Mouse (Mus musculus) forebrain, embryonic 11.5 days (tissue): Measurements from ENCODE around the gene Neb. TPM values are rescaled to one million over a fixed set of nuclear protein-coding genes. Genes with fewer than 3 reads are reported as not detected.
A peak's percentile ranks its signal among the peaks of the same experiment; 100 is the strongest.

ENCODE experiments used
- ATAC-seq: fragments of 200-750 bp; cut with Nextera tagmentation; replicated peaks from 2 replicates; pipeline ENCODE4 v1.8.0; 2017; ENCODE audit warnings: moderate TSS enrichment; ENCODE audit not compliant: low FRiP score
- DNase-seq: peaks from one replicate; pipeline ENCODE4 v3.0.0-alpha.2; 2017; ENCODE audit warnings: low spot score
- H3K27ac ChIP-seq: fragments of 300-500 bp; sonication (generic); 2 replicates; pipeline ENCODE4 v1.5.1; 2014; ENCODE audit warnings: low read depth, low read length
- H3K27me3 ChIP-seq: fragments of 300-500 bp; sonication (generic); 2 replicates; pipeline ENCODE4 v1.6.1; 2014; ENCODE audit warnings: mild to moderate bottlenecking, low read length, mixed read lengths; ENCODE audit not compliant: control insufficient read depth, insufficient read depth
- H3K36me3 ChIP-seq: fragments of 300-500 bp; sonication (generic); 2 replicates; pipeline ENCODE4 v1.6.1; 2014; ENCODE audit warnings: mild to moderate bottlenecking, low read length, moderate library complexity, mixed read lengths; ENCODE audit not compliant: control insufficient read depth, insufficient read depth
- H3K4me1 ChIP-seq: fragments of 300-500 bp; sonication (generic); replicated peaks from 2 replicates; pipeline ENCODE4 v1.6.1; 2014; ENCODE audit warnings: low read length, mixed read lengths; ENCODE audit not compliant: control insufficient read depth, insufficient read depth
- H3K4me2 ChIP-seq: fragments of 300-500 bp; sonication (generic); 2 replicates; pipeline ENCODE4 v1.6.1; 2014; ENCODE audit warnings: low read depth, mild to moderate bottlenecking, low read length, moderate library complexity, mixed read lengths; ENCODE audit not compliant: severe bottlenecking
- H3K4me3 ChIP-seq: fragments of 300-500 bp; sonication (generic); 2 replicates; pipeline ENCODE4 v1.5.1; 2014; ENCODE audit warnings: low read depth, low read length
- H3K9ac ChIP-seq: fragments of 300-500 bp; sonication (generic); 2 replicates; pipeline ENCODE4 v1.6.1; 2014; ENCODE audit warnings: low read length
- H3K9me3 ChIP-seq: fragments of 300-500 bp; sonication (generic); 2 replicates; pipeline ENCODE4 v1.6.1; 2016; ENCODE audit warnings: low read length, mixed read lengths; ENCODE audit not compliant: control insufficient read depth
- whole genome bisulfite sequencing: fragments of 180-500 bp; shearing (Covaris S2); extraction: QIAGEN DNeasy Blood & Tissue Kit; methylation state at CpG from one replicate; pipeline ENCODE4 v1.1.7; 2014; 5-methylcytosine and 5-hydroxymethylcytosine counted together
- polyA plus RNA-seq: library from polyadenylated mRNA; unstranded; fragments of >200 nt; fragmentation: Nextera tagmentation; extraction: Ambion mirVana; gene quantifications from 2 replicates; pipeline ENCODE4 v1.2.1, GENCODE M21; 2014

The Neb gene
- polyA plus RNA-seq, 1 experiment from 2014 or later: 0.39 TPM

DNA sequence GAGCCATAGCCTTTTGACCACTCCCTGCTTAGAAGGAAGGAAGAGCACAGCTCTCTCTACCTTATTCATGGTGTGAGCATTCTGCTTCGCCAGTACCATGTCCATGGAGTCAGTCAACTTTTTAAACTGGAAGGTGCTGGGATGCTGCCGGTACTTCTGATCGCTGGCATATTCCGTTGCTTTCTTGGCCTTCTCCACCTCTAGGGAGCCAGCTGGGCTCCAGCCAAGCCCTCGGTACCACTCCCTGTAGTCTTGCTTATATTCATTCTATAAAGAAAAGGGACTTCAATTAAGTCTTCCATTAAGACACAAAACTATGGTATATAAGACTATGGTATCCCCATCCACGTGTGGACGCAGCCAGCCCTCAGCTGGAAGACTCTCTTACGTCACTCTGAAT lies 107.4 kb downstream of the Neb start:
- no peaks in the 10 kb centered on the region for H3K4me1 ChIP-seq
- no peaks in the 10 kb centered on the region for H3K27me3 ChIP-seq
- no peak for ATAC-seq
- H3K27ac ChIP-seq: no peak overlapping the region
- H3K4me2 ChIP-seq: no peak overlapping the region
- 94% methylated on average over 8 of the region's 8 CpGs for WGBS
- DNase-seq: no peak
- no peaks in the 10 kb centered on the region for H3K36me3 ChIP-seq
- no peaks in the 10 kb centered on the region for H3K9me3 ChIP-seq
- H3K4me3 ChIP-seq: no peak overlapping the region
- H3K9ac ChIP-seq: no peak overlapping the region

DNA sequence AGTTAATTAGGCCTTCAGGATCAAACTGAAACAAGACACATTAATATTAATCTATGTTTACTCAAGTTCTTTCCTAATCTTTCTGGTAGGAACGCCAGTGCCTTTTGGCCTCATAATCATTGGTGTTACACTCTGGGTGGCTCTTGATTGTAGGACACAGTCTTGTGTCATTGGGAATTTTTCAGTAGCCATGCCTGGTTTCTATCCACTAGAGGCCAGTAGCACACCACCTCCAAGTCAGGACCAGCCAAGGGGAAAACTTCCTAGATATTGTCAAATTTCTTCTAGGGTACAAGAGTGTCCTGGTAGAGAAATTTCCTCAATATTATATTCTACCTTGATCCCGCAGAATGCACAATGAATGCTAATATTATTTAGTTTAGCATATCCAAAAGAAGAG lies 116.1 kb downstream of the Neb start:
- WGBS: 53% methylated on average over 2 of the region's 2 CpGs
- H3K27me3 ChIP-seq: no peaks in the 10 kb centered on the region
- H3K4me3 ChIP-seq: no peak overlapping the region
- DNase-seq (no peak), ATAC-seq (no peak)
- no peak overlapping the region for H3K27ac ChIP-seq
- H3K4me1 ChIP-seq: no peaks in the 10 kb centered on the region
- no peak overlapping the region for H3K4me2 ChIP-seq
- no peaks in the 10 kb centered on the region for H3K9me3 ChIP-seq
- no peaks in the 10 kb centered on the region for H3K36me3 ChIP-seq
- H3K9ac ChIP-seq: no peak overlapping the region

DNA sequence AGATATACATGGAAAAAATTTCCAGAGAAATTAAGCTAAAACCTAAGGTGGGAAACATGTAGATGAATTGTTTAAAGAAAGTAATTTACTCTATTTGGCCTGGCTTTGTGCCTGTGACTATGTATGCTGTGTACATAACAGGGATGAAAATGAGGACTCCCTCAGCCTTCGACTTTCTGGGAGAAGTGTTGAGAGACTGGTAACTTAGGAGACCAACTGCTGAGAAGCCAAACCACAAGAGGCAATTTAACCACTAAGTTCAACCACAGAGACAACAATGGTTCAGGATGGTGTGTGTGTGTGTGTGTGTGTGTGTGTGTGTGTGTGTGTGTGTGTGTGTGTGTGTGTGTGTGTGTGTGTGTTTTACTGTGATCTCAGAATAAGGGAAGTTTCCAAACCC lies 126.2 kb downstream of the Neb start:
- H3K36me3 ChIP-seq: no peaks in the 10 kb centered on the region
- no peak for ATAC-seq
- DNase-seq: no peak
- no peak overlapping the region for H3K4me3 ChIP-seq
- H3K27ac ChIP-seq: no peak overlapping the region
- no peak overlapping the region for H3K9ac ChIP-seq
- no peaks in the 10 kb centered on the region for H3K4me1 ChIP-seq
- 88% methylated on average over 1 of the region's 1 CpGs for WGBS
- no peaks in the 10 kb centered on the region for H3K27me3 ChIP-seq
- no peaks in the 10 kb centered on the region for H3K9me3 ChIP-seq
- no peak overlapping the region for H3K4me2 ChIP-seq

DNA sequence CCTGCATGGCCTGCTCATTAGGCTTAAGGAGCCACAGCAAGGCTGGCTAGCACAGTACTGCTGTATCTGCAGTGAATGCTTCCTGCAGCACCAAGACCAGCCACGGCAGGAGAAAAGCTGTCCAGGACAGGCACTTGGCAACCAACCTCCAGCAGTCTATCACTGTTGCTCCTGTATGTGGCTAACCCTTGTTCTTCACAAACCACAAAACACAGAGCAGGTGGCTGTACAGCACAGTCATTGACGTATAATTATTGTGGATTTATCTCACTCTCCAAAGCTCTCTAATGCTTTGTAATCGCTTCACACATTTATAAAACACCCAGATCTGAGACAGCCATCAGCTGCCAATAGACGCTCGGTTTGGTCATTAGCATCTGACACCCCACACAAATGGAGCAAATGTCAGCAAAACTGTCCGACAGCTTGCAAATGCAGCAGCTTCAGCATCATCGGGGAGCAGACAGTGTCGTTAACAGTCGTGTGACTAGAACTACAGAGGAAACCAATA lies 129.9 kb downstream of the Neb start:
- WGBS: 71% methylated on average over 9 of the region's 9 CpGs
- Histone ChIP-seq H3K4me2 (no peak overlapping the region), H3K9ac (no peak overlapping the region), H3K9me3 (no peaks in the 10 kb centered on the region), H3K4me3 (no peak overlapping the region), H3K4me1 (no peaks in the 10 kb centered on the region), H3K27me3 (no peaks in the 10 kb centered on the region), H3K27ac (no peak overlapping the region), H3K36me3 (no peaks in the 10 kb centered on the region)
- ATAC-seq: peak; percentile 56
- no peak for DNase-seq

DNA sequence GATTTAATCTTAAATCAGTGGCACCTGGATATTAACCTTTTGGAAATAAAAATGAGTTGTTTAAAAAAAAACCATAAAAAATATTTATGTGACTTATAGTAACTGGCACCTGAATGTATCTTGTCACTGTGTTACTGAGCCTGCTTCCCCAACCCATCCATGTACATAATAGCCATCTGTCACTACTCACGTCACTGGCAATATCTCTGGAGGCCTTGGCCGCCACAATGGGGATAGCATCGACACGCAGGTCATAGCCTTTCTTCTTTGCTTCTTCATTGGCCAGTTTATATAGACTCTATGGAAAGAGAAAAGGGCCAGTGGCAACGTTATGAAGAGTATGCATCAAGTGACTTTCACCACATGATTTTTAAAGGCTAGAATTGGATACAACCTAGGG lies 133.2 kb downstream of the Neb start:
- no peak overlapping the region for H3K27ac ChIP-seq
- no peaks in the 10 kb centered on the region for H3K9me3 ChIP-seq
- H3K9ac ChIP-seq: no peak overlapping the region
- 86% methylated on average over 5 of the region's 5 CpGs for WGBS
- H3K4me1 ChIP-seq: no peaks in the 10 kb centered on the region
- DNase-seq: no peak
- ATAC-seq: no peak
- H3K4me2 ChIP-seq: no peak overlapping the region
- no peaks in the 10 kb centered on the region for H3K27me3 ChIP-seq
- H3K4me3 ChIP-seq: no peak overlapping the region
- no peaks in the 10 kb centered on the region for H3K36me3 ChIP-seq

DNA sequence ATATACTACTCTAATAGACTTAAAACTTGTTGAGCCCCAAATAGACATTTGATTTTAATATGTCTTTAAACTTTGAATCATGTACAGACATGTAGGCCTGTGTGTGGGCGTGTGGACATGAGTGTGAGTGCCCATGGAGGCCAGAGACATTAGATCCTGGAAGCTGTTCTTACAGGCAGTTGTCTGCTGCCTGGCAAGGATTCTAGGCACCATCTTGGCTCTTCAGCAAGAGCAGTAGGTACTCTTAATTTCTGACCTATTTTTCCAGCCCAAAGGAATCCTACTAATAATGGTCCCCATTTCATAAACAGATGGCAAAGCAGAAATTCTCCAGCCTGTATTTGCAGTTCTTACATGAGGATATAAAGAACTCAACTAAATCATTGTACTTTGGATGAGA lies 135.6 kb downstream of the Neb start:
- H3K9me3 ChIP-seq: no peaks in the 10 kb centered on the region
- no peak overlapping the region for H3K4me3 ChIP-seq
- no peaks in the 10 kb centered on the region for H3K4me1 ChIP-seq
- 80% methylated on average over 1 of the region's 1 CpGs for WGBS
- no peak overlapping the region for H3K9ac ChIP-seq
- no peak for DNase-seq
- no peak overlapping the region for H3K4me2 ChIP-seq
- ATAC-seq: no peak
- H3K27ac ChIP-seq: no peak overlapping the region
- H3K27me3 ChIP-seq: no peaks in the 10 kb centered on the region
- H3K36me3 ChIP-seq: no peaks in the 10 kb centered on the region

DNA sequence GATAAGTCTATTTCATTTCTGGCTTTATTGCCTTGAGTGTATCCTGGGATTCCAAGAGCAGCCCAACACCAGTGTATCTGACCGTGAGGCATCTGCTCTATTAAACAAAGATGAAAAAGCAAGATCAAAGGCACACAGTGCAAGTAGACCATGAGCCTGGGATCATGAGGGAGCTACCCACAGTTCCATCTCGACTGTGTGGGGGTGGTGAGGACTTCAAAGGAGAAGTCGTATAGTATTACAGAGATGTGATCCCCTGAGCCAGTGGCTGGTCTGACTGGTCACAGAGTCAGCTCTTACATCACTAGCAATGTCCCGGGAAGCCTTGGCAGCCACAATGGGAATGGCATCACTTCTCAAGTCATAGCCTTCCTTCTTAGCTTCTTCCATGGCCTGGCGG lies 140.4 kb downstream of the Neb start:
- no peaks in the 10 kb centered on the region for H3K36me3 ChIP-seq
- H3K9me3 ChIP-seq: no peaks in the 10 kb centered on the region
- DNase-seq: no peak
- 66% methylated on average over 5 of the region's 5 CpGs for WGBS
- no peak overlapping the region for H3K9ac ChIP-seq
- no peak overlapping the region for H3K4me3 ChIP-seq
- no peak overlapping the region for H3K4me2 ChIP-seq
- no peak overlapping the region for H3K27ac ChIP-seq
- H3K27me3 ChIP-seq: no peaks in the 10 kb centered on the region
- no peaks in the 10 kb centered on the region for H3K4me1 ChIP-seq
- ATAC-seq: no peak

DNA sequence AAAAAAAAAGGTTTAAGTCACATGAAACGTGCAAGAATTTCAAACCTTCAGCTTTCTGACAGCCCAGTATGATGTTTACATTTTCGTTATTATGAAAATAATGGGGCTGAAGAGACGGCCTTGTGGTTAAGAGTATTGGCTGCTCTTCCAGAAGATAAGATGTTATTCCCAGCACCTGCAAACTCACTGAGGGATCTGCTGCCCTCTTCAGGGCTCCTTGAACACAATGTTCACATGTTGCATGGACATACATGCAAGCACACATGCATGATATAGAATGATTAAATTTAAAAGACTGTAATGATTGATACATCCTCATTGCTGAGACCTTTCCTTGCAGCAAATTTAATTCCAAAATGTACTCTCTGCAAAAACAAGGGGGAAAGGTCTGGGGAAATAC lies 150.7 kb downstream of the Neb start:
- H3K9ac ChIP-seq: no peak overlapping the region
- no peak overlapping the region for H3K4me3 ChIP-seq
- 72% methylated on average over 3 of the region's 3 CpGs for WGBS
- H3K9me3 ChIP-seq: no peaks in the 10 kb centered on the region
- H3K27ac ChIP-seq: no peak overlapping the region
- ATAC-seq (no peak), DNase-seq (no peak)
- H3K4me2 ChIP-seq: no peak overlapping the region
- no peaks in the 10 kb centered on the region for H3K4me1 ChIP-seq
- H3K27me3 ChIP-seq: no peaks in the 10 kb centered on the region
- no peaks in the 10 kb centered on the region for H3K36me3 ChIP-seq

DNA sequence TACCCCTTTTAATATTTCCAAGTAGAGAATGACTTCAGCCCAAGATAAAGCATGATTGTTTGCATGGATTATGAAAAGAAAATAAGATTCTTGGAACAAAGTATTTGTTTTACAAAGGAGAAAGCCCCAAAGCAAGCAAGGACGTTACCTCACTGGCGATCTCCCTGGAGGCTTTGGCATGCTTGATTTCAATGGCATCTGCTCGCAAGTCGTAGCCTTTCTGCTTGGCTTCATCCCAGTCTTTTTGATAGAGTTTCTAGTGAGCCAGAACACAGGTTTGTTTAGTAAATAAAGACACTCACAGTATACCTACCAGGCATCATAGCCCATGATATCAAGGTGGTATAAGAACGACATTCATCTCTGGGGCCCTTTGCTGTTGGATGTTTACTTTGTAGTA lies 153.9 kb downstream of the Neb start:
- Histone ChIP-seq H3K4me3 (no peak overlapping the region), H3K27me3 (no peaks in the 10 kb centered on the region), H3K4me1 (no peaks in the 10 kb centered on the region), H3K4me2 (no peak overlapping the region), H3K9me3 (no peaks in the 10 kb centered on the region), H3K36me3 (no peaks in the 10 kb centered on the region), H3K27ac (no peak overlapping the region), H3K9ac (no peak overlapping the region)
- 79% methylated on average over 5 of the region's 5 CpGs for WGBS
- DNase-seq (no peak), ATAC-seq (no peak)
